Mouse (Mus musculus) hindbrain, embryonic 10.5 days (tissue): Measurements from ENCODE around the gene Tmem107. TPM values are rescaled to one million over a fixed set of nuclear protein-coding genes. Genes with fewer than 3 reads are reported as not detected.

Source experiments
- DNase-seq: peaks from one replicate; pipeline ENCODE4 v3.0.0-alpha.2; 2017; ENCODE audit warnings: low spot score
- H3K27ac ChIP-seq: fragments of 300-500 bp; sonication (generic); 2 replicates; pipeline ENCODE4 v1.5.1; 2016; ENCODE audit warnings: mild to moderate bottlenecking, moderate library complexity
- H3K27me3 ChIP-seq: fragments of 300-500 bp; sonication (generic); 2 replicates; pipeline ENCODE4 v1.6.1; 2016; ENCODE audit warnings: mild to moderate bottlenecking; ENCODE audit not compliant: poor library complexity, insufficient read depth, severe bottlenecking
- H3K36me3 ChIP-seq: fragments of 300-500 bp; sonication (generic); 2 replicates; pipeline ENCODE4 v1.6.1; 2016; ENCODE audit warnings: mild to moderate bottlenecking, moderate library complexity
- H3K4me1 ChIP-seq: fragments of 300-500 bp; sonication (generic); replicated peaks from 2 replicates; pipeline ENCODE4 v1.6.1; 2016; ENCODE audit warnings: mild to moderate bottlenecking
- H3K4me3 ChIP-seq: fragments of 300-500 bp; sonication (generic); 2 replicates; pipeline ENCODE4 v1.5.1; 2016; ENCODE audit warnings: mild to moderate bottlenecking, moderate library complexity
- H3K9me3 ChIP-seq: fragments of 300-500 bp; sonication (generic); 2 replicates; pipeline ENCODE4 v1.6.1; 2016; ENCODE audit warnings: mild to moderate bottlenecking, moderate library complexity
- WGBS: fragments of 180-500 bp; shearing (Covaris S2); methylation state at CpG from one replicate; pipeline ENCODE4 v1.1.7; 2016; 5-methylcytosine and 5-hydroxymethylcytosine counted together
- polyA plus RNA-seq: library from polyadenylated mRNA; unstranded; fragments of >200 nt; fragmentation: Nextera tagmentation; extraction: Ambion mirVana; gene quantifications from 2 replicates; pipeline ENCODE4 v1.2.1, GENCODE M21; 2016

Tmem107 gene
- polyA plus RNA-seq = 56.6 and 57.6 TPM in 2 replicates

GRCm38 (mm10) chr11:69070590-69071222 lies at the start of gene Tmem107:
Gene Tmem107, plus strand, starts transcription at chr11:69070806.
- no peaks in the 10 kb centered on the region for H3K9me3 ChIP-seq
- peaks cover 6% of the 10 kb centered on the region; the same call in 1 of the 2 replicates for H3K27me3 ChIP-seq
- H3K27ac ChIP-seq = peak within 1 kb of the TSS; percentile 98
- WGBS = under 1% methylated on average over 47 of the region's 47 CpGs
- no peaks in the 10 kb centered on the region for H3K36me3 ChIP-seq
- H3K4me3 ChIP-seq = peak within 1 kb of the TSS; percentile 79
- H3K4me1 ChIP-seq = peaks cover 59% of the 10 kb centered on the region
- DNase-seq = peak; percentile 96

- Histone ChIP-seq H3K4me3 (no peak overlapping the region), H3K27ac (no peak overlapping the region), H3K27me3 (no peaks in the 10 kb centered on the region), H3K4me1 (no peaks in the 10 kb centered on the region), H3K9me3 (no peaks in the 10 kb centered on the region), H3K36me3 (peaks cover 100% of the 10 kb centered on the region)
- WGBS = 96% methylated on average over 3 of the region's 3 CpGs
- no peak for DNase-seq
Measured at GRCm38 (mm10) chr11:69026562-69026961, 44.0 kb upstream of the Tmem107 start.

- Histone ChIP-seq H3K4me1 (no peaks in the 10 kb centered on the region), H3K27ac (no peak overlapping the region), H3K27me3 (no peaks in the 10 kb centered on the region), H3K4me3 (no peak overlapping the region), H3K36me3 (peaks cover 99% of the 10 kb centered on the region), H3K9me3 (no peaks in the 10 kb centered on the region)
- no peak for DNase-seq
- WGBS = 71% methylated on average over 2 of the region's 2 CpGs
Measured at GRCm38 (mm10) chr11:69028805-69029204, 41.8 kb upstream of the Tmem107 start.

DNA sequence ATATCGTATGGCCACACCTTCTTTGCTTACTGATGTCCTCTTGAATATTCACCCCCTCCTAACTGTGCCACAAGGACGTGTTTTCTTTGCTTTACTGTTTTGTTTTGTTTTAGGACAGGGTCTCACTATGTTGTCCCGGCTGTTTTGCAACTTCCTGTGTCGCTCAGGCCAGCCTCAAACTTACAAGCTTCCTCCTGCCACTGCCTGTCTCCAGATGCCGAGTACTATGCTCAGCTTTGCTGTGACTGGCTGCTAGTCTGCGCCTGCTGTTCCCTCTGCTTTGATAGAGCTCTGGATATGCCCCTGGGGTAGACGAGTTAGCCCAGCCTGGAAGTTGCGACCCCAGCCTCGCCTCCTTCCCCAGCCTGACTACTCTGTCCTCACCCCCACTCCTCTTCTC lies 37.1 kb upstream of the Tmem107 start:
- H3K4me1 ChIP-seq = peaks cover 22% of the 10 kb centered on the region
- DNase-seq = no peak
- no peak overlapping the region for H3K4me3 ChIP-seq
- peaks cover 76% of the 10 kb centered on the region for H3K36me3 ChIP-seq
- no peak overlapping the region for H3K27ac ChIP-seq
- no peaks in the 10 kb centered on the region for H3K9me3 ChIP-seq
- 79% methylated on average over 9 of the region's 9 CpGs for WGBS
- H3K27me3 ChIP-seq = no peaks in the 10 kb centered on the region

- DNase-seq = no peak
- H3K36me3 ChIP-seq = peaks cover 66% of the 10 kb centered on the region
- H3K9me3 ChIP-seq = no peaks in the 10 kb centered on the region
- peaks cover 33% of the 10 kb centered on the region for H3K4me1 ChIP-seq
- no peak overlapping the region for H3K4me3 ChIP-seq
- H3K27ac ChIP-seq = no peak overlapping the region
- WGBS = 92% methylated on average over 3 of the region's 3 CpGs
- no peaks in the 10 kb centered on the region for H3K27me3 ChIP-seq
Measured at GRCm38 (mm10) chr11:69034585-69034984, 36.0 kb upstream of the Tmem107 start.

DNA sequence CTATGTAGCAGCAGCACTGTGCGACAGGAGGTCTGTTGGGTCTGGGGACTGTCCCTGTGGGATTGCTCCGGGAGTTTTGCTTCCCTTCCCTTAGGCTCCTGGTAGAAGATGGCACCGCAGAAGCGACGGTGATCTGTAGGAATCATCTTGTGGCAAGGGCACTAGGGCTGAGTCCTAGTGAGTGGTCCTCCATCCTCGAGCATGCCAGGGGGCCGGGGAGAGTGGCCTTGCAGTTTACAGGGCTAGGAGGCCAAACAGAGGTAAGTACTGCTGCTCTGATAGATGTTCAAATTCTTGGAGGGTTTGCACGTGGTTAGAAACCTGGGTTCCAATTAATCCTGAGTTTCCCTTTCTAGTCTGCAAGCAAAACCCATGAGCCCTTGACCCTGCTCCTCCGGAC lies 35.2 kb upstream of the Tmem107 start:
- H3K4me3 ChIP-seq = peak overlapping the region; percentile 71
- DNase-seq = no peak
- peaks cover 57% of the 10 kb centered on the region for H3K36me3 ChIP-seq
- H3K27ac ChIP-seq = peak overlapping the region; percentile 82
- H3K27me3 ChIP-seq = no peaks in the 10 kb centered on the region
- 84% methylated on average over 9 of the region's 9 CpGs for WGBS
- no peaks in the 10 kb centered on the region for H3K9me3 ChIP-seq
- peaks cover 33% of the 10 kb centered on the region for H3K4me1 ChIP-seq

DNA sequence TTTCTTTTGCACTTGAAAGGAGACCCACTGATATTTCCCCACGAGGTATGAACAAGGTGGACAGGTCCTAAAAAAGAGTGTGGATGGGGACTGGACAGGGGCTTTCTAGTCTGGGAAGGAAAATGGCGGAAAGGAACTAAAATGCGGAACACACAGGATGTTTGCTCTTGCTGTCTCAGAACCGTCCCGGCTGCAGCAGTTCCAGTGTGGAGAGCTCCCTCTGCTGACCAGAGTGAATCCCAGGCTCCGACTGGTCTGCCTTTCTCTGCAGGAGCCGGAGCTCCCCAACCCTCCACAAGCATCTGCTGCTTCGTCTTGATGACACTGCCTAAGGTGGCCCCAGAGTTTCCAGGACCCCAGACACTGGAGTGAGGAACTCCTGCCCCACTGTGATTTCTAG lies 34.8 kb upstream of the Tmem107 start:
- Histone ChIP-seq H3K27ac (peak overlapping the region; percentile 82), H3K9me3 (no peaks in the 10 kb centered on the region), H3K27me3 (no peaks in the 10 kb centered on the region), H3K36me3 (peaks cover 53% of the 10 kb centered on the region), H3K4me3 (peak overlapping the region; percentile 71), H3K4me1 (peaks cover 33% of the 10 kb centered on the region)
- DNase-seq = peak; percentile 86
- 10% methylated on average over 8 of the region's 8 CpGs for WGBS

- H3K27me3 ChIP-seq = no peaks in the 10 kb centered on the region
- WGBS = 10% methylated on average over 20 of the region's 20 CpGs
- peaks cover 45% of the 10 kb centered on the region for H3K36me3 ChIP-seq
- peak overlapping the region; percentile 71 for H3K4me3 ChIP-seq
- peak overlapping the region; percentile 89 for H3K27ac ChIP-seq
- no peaks in the 10 kb centered on the region for H3K9me3 ChIP-seq
- peaks cover 33% of the 10 kb centered on the region for H3K4me1 ChIP-seq
- DNase-seq = peak; percentile 88
Measured at GRCm38 (mm10) chr11:69036486-69037230, 33.9 kb upstream of the Tmem107 start.

- under 1% methylated on average over 34 of the region's 34 CpGs for WGBS
- H3K9me3 ChIP-seq = no peaks in the 10 kb centered on the region
- H3K36me3 ChIP-seq = peaks cover 38% of the 10 kb centered on the region
- peak overlapping the region; percentile 89 for H3K27ac ChIP-seq
- H3K4me3 ChIP-seq = peak overlapping the region; percentile 71
- peaks cover 33% of the 10 kb centered on the region for H3K4me1 ChIP-seq
- peak; percentile 86 for DNase-seq
- no peaks in the 10 kb centered on the region for H3K27me3 ChIP-seq
Measured at GRCm38 (mm10) chr11:69037231-69038061, 33.2 kb upstream of the Tmem107 start.

GRCm38 (mm10) chr11:69038173-69038572 lies 32.4 kb upstream of the Tmem107 start:
- Histone ChIP-seq H3K36me3 (peaks cover 31% of the 10 kb centered on the region), H3K27me3 (no peaks in the 10 kb centered on the region), H3K4me1 (peaks cover 33% of the 10 kb centered on the region), H3K9me3 (no peaks in the 10 kb centered on the region), H3K4me3 (peak overlapping the region; percentile 71), H3K27ac (no peak overlapping the region)
- no peak for DNase-seq
- WGBS = 70% methylated on average over 5 of the region's 5 CpGs

- peak; percentile 90 for DNase-seq
- no peaks in the 10 kb centered on the region for H3K27me3 ChIP-seq
- H3K27ac ChIP-seq = peak within 1 kb of the TSS; percentile 97
- no peaks in the 10 kb centered on the region for H3K9me3 ChIP-seq
- H3K4me3 ChIP-seq = peak within 1 kb of the TSS; percentile 93
- under 1% methylated on average over 54 of the region's 54 CpGs for WGBS
- H3K36me3 ChIP-seq = peaks cover 35% of the 10 kb centered on the region
- H3K4me1 ChIP-seq = peaks cover 39% of the 10 kb centered on the region
Measured at GRCm38 (mm10) chr11:69045531-69046394, 24.8 kb upstream of the Tmem107 start, which contains the start of gene Aurkb. Gene Aurkb, plus strand, starts transcription at chr11:69045647.

- Histone ChIP-seq H3K4me3 (peak overlapping the region; percentile 93), H3K27ac (peak overlapping the region; percentile 97), H3K4me1 (peaks cover 44% of the 10 kb centered on the region), H3K9me3 (no peaks in the 10 kb centered on the region), H3K36me3 (peaks cover 41% of the 10 kb centered on the region), H3K27me3 (no peaks in the 10 kb centered on the region)
- DNase-seq = no peak
- WGBS = 21% methylated on average over 9 of the region's 9 CpGs
Measured at GRCm38 (mm10) chr11:69046395-69046774, 24.2 kb upstream of the Tmem107 start.
